Mouse (Mus musculus) T-cell, adult 2 months (primary cell): ENCODE measurements around the gene Gdpd1.
"Not testable (repeated sequence)": the region's sequence is repeated elsewhere in the genome, so short reads cannot be mapped to it uniquely, and the experiment has no call there.

Experiments
- DNase-seq: peaks from one replicate; pipeline ENCODE4 v3.0.0; 2022; ENCODE audit warnings: low spot score

The Gdpd1 gene

GRCm38 (mm10) chr11:87073866-87074440 lies at the start of gene Gdpd1:
Gene Gdpd1, minus strand, starts transcription at chr11:87074062.
- DNase-seq: peak; percentile 83

- no peak for DNase-seq
Observed at GRCm38 (mm10) chr11:87121864-87122263, 48.0 kb upstream of the Gdpd1 start.

GRCm38 (mm10) chr11:87110172-87110909 lies 36.5 kb upstream of the Gdpd1 start:
- DNase-seq: no peak

- no peak for DNase-seq
Observed at GRCm38 (mm10) chr11:87109519-87110171, 35.8 kb upstream of the Gdpd1 start.

GRCm38 (mm10) chr11:87108755-87109518 lies 35.1 kb upstream of the Gdpd1 start, which contains the start of gene Ska2:
Gene Ska2, plus strand, starts transcription at chr11:87109234.
- peak; percentile 99 for DNase-seq

GRCm38 (mm10) chr11:87108409-87108754 lies 34.5 kb upstream of the Gdpd1 start, which contains the start of gene Prr11:
Gene Prr11, minus strand, starts transcription at chr11:87108708.
- DNase-seq: no peak

GRCm38 (mm10) chr11:87087142-87087541 lies 13.3 kb upstream of the Gdpd1 start:
- DNase-seq: no peak

- peak; percentile 82 for DNase-seq
Observed at GRCm38 (mm10) chr11:87086290-87086984, 12.6 kb upstream of the Gdpd1 start, which contains the start of gene Smg8. Gene Smg8, minus strand, starts transcription at chr11:87086774.

- DNase-seq: no peak
Observed at GRCm38 (mm10) chr11:87085461-87085860, 11.6 kb upstream of the Gdpd1 start.

- DNase-seq: no peak
Observed at GRCm38 (mm10) chr11:87083712-87084111, 9.8 kb upstream of the Gdpd1 start.

GRCm38 (mm10) chr11:87073343-87073865 lies 458 bp downstream of the Gdpd1 start:
- DNase-seq: peak; percentile 26

GRCm38 (mm10) chr11:87062087-87062486 lies 11.8 kb downstream of the Gdpd1 start:
- no peak for DNase-seq

- DNase-seq: no peak
Observed at GRCm38 (mm10) chr11:87060410-87060809, 13.5 kb downstream of the Gdpd1 start.

GRCm38 (mm10) chr11:87056286-87056685 lies 17.6 kb downstream of the Gdpd1 start:
- DNase-seq: no peak

GRCm38 (mm10) chr11:87048900-87049299 lies 25.0 kb downstream of the Gdpd1 start:
- not testable (repeated sequence) for DNase-seq

- DNase-seq: no peak
Observed at GRCm38 (mm10) chr11:87046968-87047367, 26.9 kb downstream of the Gdpd1 start.

GRCm38 (mm10) chr11:87043052-87043451 lies 30.8 kb downstream of the Gdpd1 start:
- DNase-seq: no peak

- DNase-seq: no peak
Observed at GRCm38 (mm10) chr11:87039307-87039963, 34.4 kb downstream of the Gdpd1 start.

- no peak for DNase-seq
Observed at GRCm38 (mm10) chr11:87036180-87036579, 37.7 kb downstream of the Gdpd1 start.

GRCm38 (mm10) chr11:87028212-87028611 lies 45.6 kb downstream of the Gdpd1 start:
- no peak for DNase-seq
